Mouse (Mus musculus): ENCODE results near the gene Slc25a13.

DNA sequence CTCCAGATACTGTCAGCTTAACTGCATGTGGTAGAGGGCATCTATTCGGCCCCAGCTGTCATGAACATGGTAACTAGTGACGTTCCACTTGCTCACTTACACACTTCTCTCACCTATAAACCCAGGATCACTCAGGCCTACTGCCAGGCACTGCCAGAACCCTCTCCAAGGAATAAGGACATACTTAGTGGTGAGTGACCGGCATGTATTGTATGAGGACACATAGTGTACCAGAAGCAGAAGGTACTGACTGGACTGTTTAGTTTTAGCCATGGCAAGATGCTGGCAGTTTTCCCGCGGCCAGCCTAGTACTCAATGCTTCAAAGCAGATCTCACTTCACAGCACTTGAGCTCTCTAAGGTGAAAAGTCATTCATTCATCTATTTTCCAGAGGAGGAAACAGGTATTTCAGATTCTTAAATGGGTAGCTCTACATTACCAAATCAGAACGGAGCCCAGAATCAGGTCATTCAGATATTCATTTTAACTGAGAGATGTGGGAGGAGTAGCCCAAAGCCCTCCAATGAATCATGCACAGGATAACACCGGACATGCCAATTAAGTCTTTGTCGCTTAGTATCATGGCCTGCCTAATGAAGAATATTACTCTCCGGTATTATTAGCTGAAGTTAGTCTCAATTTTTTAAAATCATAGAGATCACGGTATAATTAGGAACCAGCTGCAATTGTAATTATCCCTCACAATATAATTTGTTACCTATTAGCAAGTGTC, 17.7 kb downstream of the Slc25a13 start:
- TF ChIP-seq GATA1 (IDR thresholded peaks at IDR 0.05; ENCODE audit: low read length) (no peak), TAL1 (IDR thresholded peaks at IDR 0.05; ENCODE audit: low read length) (no peak)

Measured in erythroblast, embryonic 14.5 days (primary cell).